Mouse (Mus musculus): ENCODE data around the gene Tfe3.

DNA sequence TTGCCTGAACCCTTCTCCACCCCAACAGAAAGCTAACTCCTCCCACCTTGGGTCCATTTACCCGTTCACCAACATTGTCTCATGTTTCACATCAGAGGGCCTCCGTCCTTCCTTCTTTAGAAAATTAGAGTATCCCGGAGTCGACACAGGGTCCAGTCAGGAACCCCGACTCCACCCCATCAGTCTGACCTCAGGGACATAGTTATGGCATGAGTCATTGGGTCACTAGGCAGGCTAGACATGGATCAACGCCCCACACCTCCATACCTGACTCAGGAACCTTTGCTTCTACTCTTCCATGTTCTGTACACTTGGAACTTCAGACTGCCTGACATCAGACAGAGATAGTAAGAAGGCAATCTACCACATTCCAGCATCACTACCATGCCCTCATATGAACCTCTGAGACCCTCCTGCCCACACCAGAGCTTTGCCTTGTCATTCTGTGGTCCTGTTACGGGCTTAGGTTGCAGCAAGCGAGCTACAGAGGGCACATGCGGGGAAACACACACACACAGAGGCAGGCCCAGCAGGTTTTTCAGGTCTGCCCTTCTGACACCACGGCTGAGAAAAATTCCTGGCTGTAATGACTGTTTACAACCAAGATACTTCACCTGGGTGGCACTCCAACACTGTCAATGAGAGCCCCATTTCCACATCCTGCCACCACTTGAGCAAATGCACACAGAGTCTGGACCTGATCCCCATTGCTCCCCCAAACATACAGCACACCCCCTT lies 22.1 kb upstream of the Tfe3 start:
- no peak for TF ChIP-seq CTCF (IDR thresholded peaks at IDR 0.05; ENCODE audit: insufficient read depth, low read length)
- TF ChIP-seq POLR2A (IDR thresholded peaks at IDR 0.05; ENCODE audit: borderline replicate concordance, extremely low read depth, low read depth, low read length): no peak
